Mouse (Mus musculus) spleen, postnatal 4 days (tissue): Measurements from ENCODE around the gene Gm29866.
"Not testable (repeated sequence)": the region's sequence is repeated elsewhere in the genome, so short reads cannot be mapped to it uniquely, and the experiment has no call there.

ENCODE experiments used
- DNase-seq, 2 experiments: peaks; one replicate each; pipeline ENCODE4 v3.0.0; 2022; ENCODE audit warnings: low spot score in 2 of 2

The Gm29866 gene

GRCm38 (mm10) chrY:20993557-20993956 is at the start of gene Gm29866:
TSS of gene Gm29866 (minus strand) at chrY:20993657.
- not testable (repeated sequence) for DNase-seq
